Mouse (Mus musculus) liver, embryonic 13.5 days (tissue): ENCODE measurements around the gene Gpatch3. TPM values are rescaled to one million over a fixed set of nuclear protein-coding genes. Genes with fewer than 3 reads are reported as not detected.
A peak's percentile ranks its signal among the peaks of the same experiment; 100 is the strongest.

Experiments
- ATAC-seq: fragments of 200-750 bp; cut with Nextera tagmentation; 2 replicates; pipeline ENCODE4 v1.8.0; 2017; ENCODE audit warnings: low read depth, mild to moderate bottlenecking, moderate number of reproducible peaks, moderate library complexity
- DNase-seq: peaks from one replicate; pipeline ENCODE4 v3.0.0; 2022
- H3K27ac ChIP-seq: fragments of 300-500 bp; sonication (generic); 2 replicates; pipeline ENCODE4 v1.5.1; 2015; ENCODE audit warnings: moderate library complexity, mild to moderate bottlenecking, inconsistent platforms
- H3K27me3 ChIP-seq: fragments of 300-500 bp; sonication (generic); 2 replicates; pipeline ENCODE4 v1.6.1; 2015; ENCODE audit warnings: mild to moderate bottlenecking, inconsistent platforms
- H3K36me3 ChIP-seq: fragments of 300-500 bp; sonication (generic); 2 replicates; pipeline ENCODE4 v1.6.1; 2015; ENCODE audit warnings: mild to moderate bottlenecking, inconsistent platforms
- H3K4me1 ChIP-seq: fragments of 300-500 bp; sonication (generic); replicated peaks from 2 replicates; pipeline ENCODE4 v1.6.1; 2015; ENCODE audit warnings: inconsistent platforms
- H3K4me2 ChIP-seq: fragments of 300-500 bp; sonication (generic); 2 replicates; pipeline ENCODE4 v1.6.1; 2015; ENCODE audit warnings: inconsistent platforms, mild to moderate bottlenecking, moderate library complexity
- H3K4me3 ChIP-seq: fragments of 300-500 bp; sonication (generic); replicated peaks from 2 replicates; pipeline ENCODE4 v1.5.1; 2015; ENCODE audit warnings: mild to moderate bottlenecking, inconsistent platforms
- H3K9ac ChIP-seq: fragments of 300-500 bp; sonication (generic); 2 replicates; pipeline ENCODE4 v1.6.1; 2015; ENCODE audit warnings: mild to moderate bottlenecking, inconsistent platforms
- H3K9me3 ChIP-seq: fragments of 300-500 bp; sonication (generic); replicated peaks from 2 replicates; pipeline ENCODE4 v1.6.1; 2016; ENCODE audit warnings: inconsistent platforms
- WGBS: fragments of 180-500 bp; shearing (Covaris S2); methylation state at CpG from one replicate; pipeline ENCODE4 v1.1.7; 2015; ENCODE audit not compliant: insufficient replicate concordance; 5-methylcytosine and 5-hydroxymethylcytosine counted together
- polyA plus RNA-seq: library from polyadenylated mRNA; unstranded; fragments of >200 nt; fragmentation: Nextera tagmentation; extraction: Ambion mirVana; gene quantifications from 2 replicates; pipeline ENCODE4 v1.2.1, GENCODE M21; 2015

Gene Gpatch3
- polyA plus RNA-seq, 1 experiment from 2014 or later: 4.3 TPM

DNA sequence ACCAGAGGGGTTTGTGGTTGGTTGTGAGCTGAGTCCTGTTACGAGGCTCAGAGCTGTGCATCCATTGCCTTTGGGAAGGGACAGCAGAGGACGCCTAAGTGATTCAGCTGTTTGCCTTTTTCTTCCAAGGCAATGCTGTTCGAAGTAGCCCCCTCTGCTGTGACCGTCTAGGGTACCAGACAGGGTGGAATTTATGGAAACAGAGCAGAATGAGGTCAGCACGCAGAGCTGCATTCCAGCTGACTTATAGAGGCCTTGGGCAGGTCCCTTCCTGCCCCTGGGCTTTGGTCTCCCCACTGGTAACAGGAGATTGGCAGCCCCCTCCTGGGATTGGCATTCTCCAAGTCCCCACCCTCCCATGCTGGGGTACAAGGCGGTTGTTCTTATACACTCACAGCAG is 30.3 kb downstream of the Gpatch3 start:
- no peak overlapping the region for H3K4me2 ChIP-seq
- H3K9me3 ChIP-seq: no peaks in the 10 kb centered on the region
- ATAC-seq (no peak), DNase-seq (no peak)
- H3K9ac ChIP-seq: no peak overlapping the region
- 73% methylated on average over 6 of the region's 6 CpGs for WGBS
- peaks cover 35% of the 10 kb centered on the region for H3K27me3 ChIP-seq
- H3K4me1 ChIP-seq: peaks cover 20% of the 10 kb centered on the region
- no peak overlapping the region for H3K27ac ChIP-seq
- peaks cover 8% of the 10 kb centered on the region for H3K36me3 ChIP-seq
- H3K4me3 ChIP-seq: no peak overlapping the region

DNA sequence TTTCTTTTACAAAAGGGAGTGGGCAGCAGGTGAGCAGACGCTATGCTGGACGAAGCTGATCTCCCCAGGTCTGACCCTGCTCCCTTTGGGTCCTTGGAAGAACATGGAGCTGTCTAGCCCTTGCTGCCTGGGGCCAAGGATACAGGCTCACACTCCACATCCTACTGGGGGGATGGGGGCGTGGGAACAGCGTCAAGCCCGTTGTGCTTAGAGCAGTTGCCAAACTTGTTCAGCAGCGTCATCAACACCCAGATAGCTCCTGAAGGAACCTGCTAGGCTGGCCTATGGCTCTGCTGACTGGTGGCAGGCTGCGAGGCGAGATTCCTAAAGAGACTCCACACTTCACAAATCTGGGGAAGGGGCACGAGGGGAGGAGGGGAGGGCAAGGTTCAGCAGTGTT is 30.8 kb downstream of the Gpatch3 start:
- no peak overlapping the region for H3K4me2 ChIP-seq
- no peak for ATAC-seq
- no peak overlapping the region for H3K27ac ChIP-seq

DNA sequence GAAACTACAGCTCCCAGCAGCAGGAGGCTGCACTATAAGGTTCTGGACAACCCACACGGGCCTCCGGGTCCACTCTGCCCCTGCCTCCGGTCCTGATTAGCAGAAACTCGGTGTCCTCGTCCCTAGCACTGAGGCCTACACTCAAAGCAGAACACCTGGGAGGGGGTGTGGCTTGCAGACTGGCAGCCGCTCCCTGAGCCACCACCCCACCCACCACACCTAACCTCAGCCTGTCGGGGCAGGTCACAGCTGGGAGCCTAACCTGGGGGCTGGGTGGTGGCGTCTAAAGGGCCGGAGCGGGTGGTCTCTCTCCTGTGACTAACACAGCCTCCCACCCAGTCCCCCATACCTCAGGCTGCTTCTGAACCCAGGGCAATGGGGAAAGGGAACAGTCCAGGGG is 32.7 kb downstream of the Gpatch3 start:
- H3K4me3 ChIP-seq: no peak overlapping the region
- peaks cover 15% of the 10 kb centered on the region for H3K36me3 ChIP-seq

More for the DNA sequence above, 30.8 kb downstream of the Gpatch3 start:
- no peaks in the 10 kb centered on the region for H3K9me3 ChIP-seq
- peaks cover 30% of the 10 kb centered on the region for H3K27me3 ChIP-seq
- WGBS: 72% methylated on average over 9 of the region's 9 CpGs
- peaks cover 8% of the 10 kb centered on the region for H3K36me3 ChIP-seq
- H3K4me3 ChIP-seq: no peak overlapping the region
- DNase-seq: no peak
- no peak overlapping the region for H3K9ac ChIP-seq
- peaks cover 20% of the 10 kb centered on the region for H3K4me1 ChIP-seq

DNA sequence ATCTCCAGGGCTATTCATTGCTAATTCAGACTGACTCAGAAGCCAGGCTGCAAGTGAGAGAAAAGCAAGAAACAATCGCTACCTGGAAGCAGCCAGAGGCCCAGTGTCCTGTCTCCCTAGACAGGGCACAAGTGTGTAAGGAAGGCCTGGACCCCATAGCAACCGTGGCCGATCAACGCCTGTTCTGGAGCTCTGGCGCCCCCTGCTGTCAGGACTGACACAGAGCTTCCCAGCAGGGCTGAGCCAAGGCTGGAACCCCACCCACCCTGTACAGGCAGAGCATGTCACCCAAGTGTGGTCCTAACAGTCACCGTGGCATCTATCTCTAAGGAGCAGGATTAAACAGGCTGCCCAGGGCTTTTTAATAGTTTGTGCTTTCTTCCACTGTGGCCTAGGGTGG is 35.2 kb downstream of the Gpatch3 start:
- peaks cover 20% of the 10 kb centered on the region for H3K36me3 ChIP-seq
- ATAC-seq: peak; percentile 61
- H3K4me3 ChIP-seq: no peak overlapping the region
- no peak overlapping the region for H3K27ac ChIP-seq
- H3K27me3 ChIP-seq: no peaks in the 10 kb centered on the region
- DNase-seq: peak; percentile 61
- H3K4me2 ChIP-seq: no peak overlapping the region
- H3K9ac ChIP-seq: no peak overlapping the region
- 0 out of 2 replicates have a peak, but pooled peaks cover 4% of the 10 kb centered on the region for H3K9me3 ChIP-seq
- 9% methylated on average over 6 of the region's 6 CpGs for WGBS
- peaks cover 21% of the 10 kb centered on the region for H3K4me1 ChIP-seq

More for the DNA sequence above, 32.7 kb downstream of the Gpatch3 start:
- no peak for ATAC-seq
- H3K27me3 ChIP-seq: peaks cover 10% of the 10 kb centered on the region
- no peak overlapping the region for H3K4me2 ChIP-seq
- no peak for DNase-seq
- peaks cover 22% of the 10 kb centered on the region for H3K4me1 ChIP-seq
- no peak overlapping the region for H3K27ac ChIP-seq
- 68% methylated on average over 10 of the region's 10 CpGs for WGBS
- no peak overlapping the region for H3K9ac ChIP-seq
- H3K9me3 ChIP-seq: 0 out of 2 replicates have a peak, but pooled peaks cover 4% of the 10 kb centered on the region

DNA sequence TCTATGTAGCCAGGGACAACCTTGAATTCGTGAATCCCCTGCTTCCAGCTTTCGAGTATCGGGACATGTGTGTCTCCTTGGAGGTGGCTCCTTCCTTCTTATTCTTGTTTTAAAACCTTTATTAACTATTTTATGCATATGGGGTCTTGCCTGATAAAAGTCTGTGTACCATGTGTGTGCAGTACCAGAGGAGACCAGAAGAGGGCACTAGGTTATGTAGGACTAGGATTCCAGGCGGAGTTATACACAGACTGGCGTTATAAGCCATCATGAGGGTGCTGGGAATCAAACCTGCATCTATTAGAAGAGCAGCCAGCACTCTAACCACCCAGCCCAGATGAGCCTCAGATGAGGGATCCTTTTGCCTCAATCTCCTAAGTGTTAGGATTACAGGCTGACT is 37.3 kb downstream of the Gpatch3 start:
- Histone ChIP-seq H3K4me2 (no peak overlapping the region), H3K27me3 (no peaks in the 10 kb centered on the region), H3K9me3 (0 out of 2 replicates have a peak, but pooled peaks cover 4% of the 10 kb centered on the region), H3K36me3 (peaks cover 20% of the 10 kb centered on the region), H3K9ac (no peak overlapping the region), H3K4me1 (peaks cover 27% of the 10 kb centered on the region), H3K27ac (no peak overlapping the region), H3K4me3 (no peak overlapping the region)
- WGBS: 84% methylated on average over 5 of the region's 5 CpGs
- DNase-seq (no peak), ATAC-seq (no peak)

DNA sequence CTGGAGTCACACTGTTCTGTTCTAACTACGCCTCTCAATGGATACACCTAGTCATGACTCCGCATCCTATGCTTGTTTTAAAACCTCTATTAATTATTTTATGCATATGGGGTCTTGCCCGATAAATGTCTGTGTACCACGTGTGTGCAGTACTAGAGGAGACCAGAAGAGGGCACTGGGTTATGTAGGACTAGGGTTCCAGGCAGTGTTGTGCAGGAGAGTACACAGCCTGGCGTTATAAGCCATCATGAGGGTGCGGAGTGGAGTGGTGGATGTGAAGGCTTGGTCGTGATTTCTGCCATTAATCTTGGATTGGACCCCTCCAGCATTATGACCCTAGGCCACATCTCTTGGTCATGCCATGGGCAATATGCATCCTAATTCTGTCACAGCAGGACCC is 37.9 kb downstream of the Gpatch3 start:
- DNase-seq (no peak), ATAC-seq (no peak)
- H3K9ac ChIP-seq: no peak overlapping the region
- H3K4me2 ChIP-seq: no peak overlapping the region
- peaks cover 30% of the 10 kb centered on the region for H3K4me1 ChIP-seq
- no peaks in the 10 kb centered on the region for H3K27me3 ChIP-seq
- H3K4me3 ChIP-seq: no peak overlapping the region
- no peak overlapping the region for H3K27ac ChIP-seq
- WGBS: 86% methylated on average over 7 of the region's 7 CpGs
- 0 out of 2 replicates have a peak, but pooled peaks cover 4% of the 10 kb centered on the region for H3K9me3 ChIP-seq
- peaks cover 20% of the 10 kb centered on the region for H3K36me3 ChIP-seq

DNA sequence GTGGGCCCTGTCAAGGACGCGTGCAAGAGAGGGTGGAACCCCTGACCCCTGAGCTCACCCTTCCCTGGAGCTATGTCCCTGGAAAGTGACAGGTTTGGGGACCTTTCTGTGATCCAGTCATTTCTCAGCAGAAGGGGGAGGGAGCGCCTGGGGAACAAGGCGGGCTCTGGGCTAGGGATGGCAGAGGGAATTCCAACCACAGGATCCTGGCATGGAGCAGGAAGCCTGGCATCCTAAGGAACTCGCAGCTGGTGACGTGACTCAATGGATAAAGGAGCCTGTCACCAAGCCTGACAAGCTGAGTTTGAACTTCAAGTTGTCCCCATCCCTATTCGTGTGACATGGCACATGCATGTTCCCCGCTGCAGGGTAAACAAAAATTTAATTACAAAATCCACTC is 38.5 kb downstream of the Gpatch3 start:
- WGBS: 83% methylated on average over 8 of the region's 8 CpGs
- DNase-seq: no peak
- no peak overlapping the region for H3K27ac ChIP-seq

DNA sequence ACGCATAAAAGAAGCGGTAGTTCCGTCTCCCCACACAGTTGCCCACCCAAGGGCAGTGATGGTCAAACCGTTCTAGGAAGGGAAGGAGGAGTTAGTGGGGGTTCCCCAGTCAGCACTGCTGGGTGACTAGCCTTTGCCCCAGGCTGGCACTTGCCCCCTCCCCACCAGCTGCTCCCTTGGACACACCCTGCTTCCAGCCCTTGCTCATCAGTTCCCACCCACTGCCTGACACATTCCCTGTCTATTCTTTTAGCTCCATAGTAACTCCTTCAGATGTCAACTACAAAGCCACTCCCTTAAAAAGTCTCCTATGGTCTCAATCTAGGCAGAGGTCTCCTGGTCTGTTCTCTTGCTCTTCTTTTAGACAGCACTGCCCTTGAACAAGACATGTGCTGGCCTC is 39.3 kb downstream of the Gpatch3 start:
- no peaks in the 10 kb centered on the region for H3K27me3 ChIP-seq
- H3K9me3 ChIP-seq: 0 out of 2 replicates have a peak, but pooled peaks cover 4% of the 10 kb centered on the region
- DNase-seq: no peak
- no peak overlapping the region for H3K27ac ChIP-seq
- WGBS: 74% methylated on average over 4 of the region's 4 CpGs
- no peak overlapping the region for H3K4me2 ChIP-seq
- no peak overlapping the region for H3K4me3 ChIP-seq
- peaks cover 14% of the 10 kb centered on the region for H3K36me3 ChIP-seq
- no peak overlapping the region for H3K9ac ChIP-seq
- ATAC-seq: no peak
- peaks cover 30% of the 10 kb centered on the region for H3K4me1 ChIP-seq

More for the DNA sequence above, 38.5 kb downstream of the Gpatch3 start:
- H3K4me2 ChIP-seq: no peak overlapping the region
- peaks cover 30% of the 10 kb centered on the region for H3K4me1 ChIP-seq
- H3K9ac ChIP-seq: no peak overlapping the region
- H3K9me3 ChIP-seq: 0 out of 2 replicates have a peak, but pooled peaks cover 4% of the 10 kb centered on the region
- no peaks in the 10 kb centered on the region for H3K27me3 ChIP-seq
- H3K36me3 ChIP-seq: peaks cover 19% of the 10 kb centered on the region
- no peak overlapping the region for H3K4me3 ChIP-seq
- ATAC-seq: no peak

DNA sequence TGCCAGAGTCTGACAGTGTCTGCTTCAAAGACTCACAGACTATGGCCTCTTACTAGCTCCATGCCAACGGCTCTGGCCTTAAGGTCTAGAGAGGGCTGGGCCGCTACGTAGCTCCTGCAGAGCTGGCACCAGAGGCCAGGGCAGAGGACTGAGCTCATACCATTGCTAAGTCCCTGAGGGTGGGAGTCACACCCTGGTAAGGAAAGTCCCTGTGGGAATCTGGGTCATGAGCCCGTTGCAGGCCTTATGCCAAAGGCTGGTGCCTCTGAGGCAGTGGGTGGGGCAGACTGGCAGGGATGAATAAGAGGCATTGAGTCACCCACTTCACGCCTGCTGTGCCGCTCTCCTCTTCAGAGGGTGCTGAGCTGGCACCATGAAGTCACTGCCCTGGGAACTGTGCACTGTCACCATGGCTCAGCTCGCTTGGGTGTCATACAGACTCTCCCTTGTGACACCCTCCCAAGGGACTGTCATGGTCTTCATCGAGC is 39.8 kb downstream of the Gpatch3 start:
- Histone ChIP-seq H3K4me3 (no peak overlapping the region), H3K4me2 (no peak overlapping the region), H3K36me3 (peaks cover 14% of the 10 kb centered on the region), H3K9ac (no peak overlapping the region), H3K4me1 (peaks cover 30% of the 10 kb centered on the region), H3K27ac (no peak overlapping the region), H3K27me3 (no peaks in the 10 kb centered on the region), H3K9me3 (0 out of 2 replicates have a peak, but pooled peaks cover 4% of the 10 kb centered on the region)
- 79% methylated on average over 8 of the region's 8 CpGs for WGBS
- no peak for DNase-seq
- ATAC-seq: no peak

DNA sequence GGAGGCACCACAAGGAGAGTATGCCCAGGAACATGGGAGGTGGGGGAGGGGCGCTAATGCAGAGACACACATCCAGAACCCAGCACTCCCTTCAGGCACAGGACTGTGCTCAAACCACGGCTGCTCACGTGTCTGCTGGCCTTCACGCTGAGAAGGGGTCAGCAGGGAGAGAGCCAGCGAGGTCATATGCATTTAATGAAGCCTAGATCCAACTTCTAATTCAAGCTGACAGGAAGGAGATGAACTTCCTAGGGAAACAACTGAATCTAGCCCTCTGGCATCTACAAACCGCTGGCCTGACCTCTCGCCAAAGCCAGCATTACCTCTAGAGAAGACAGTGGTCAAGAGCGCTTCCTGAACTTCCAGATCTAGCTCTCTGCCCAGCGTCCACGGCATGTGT is 40.9 kb downstream of the Gpatch3 start:
- Histone ChIP-seq H3K4me2 (no peak overlapping the region), H3K27me3 (no peaks in the 10 kb centered on the region), H3K4me3 (no peak overlapping the region), H3K9me3 (0 out of 2 replicates have a peak, but pooled peaks cover 4% of the 10 kb centered on the region), H3K36me3 (peaks cover 14% of the 10 kb centered on the region), H3K27ac (no peak overlapping the region), H3K9ac (no peak overlapping the region), H3K4me1 (peaks cover 31% of the 10 kb centered on the region)
- ATAC-seq: no peak
- no peak for DNase-seq
- 57% methylated on average over 10 of the region's 10 CpGs for WGBS

DNA sequence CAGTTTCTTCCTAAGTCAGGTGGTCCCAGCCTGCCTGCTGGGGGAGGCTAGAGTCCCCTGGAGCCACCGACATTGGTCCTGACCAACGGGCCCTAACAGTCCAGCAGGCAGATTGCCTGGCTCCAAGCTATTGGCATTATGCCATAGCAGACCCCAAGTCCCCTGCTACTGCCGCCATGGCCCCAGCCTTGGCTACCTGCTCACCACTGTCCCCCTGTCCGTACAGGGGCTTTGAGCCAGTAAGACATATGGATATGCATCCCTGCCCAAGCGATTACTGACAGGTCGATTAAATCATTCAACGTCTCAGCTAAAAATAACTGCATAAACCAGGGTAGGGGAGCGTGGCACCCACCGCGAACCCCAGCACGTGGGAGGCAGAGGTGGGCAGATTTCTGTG is 43.4 kb downstream of the Gpatch3 start:
- H3K9me3 ChIP-seq: no peaks in the 10 kb centered on the region
- DNase-seq (no peak), ATAC-seq (no peak)
- 89% methylated on average over 11 of the region's 11 CpGs for WGBS
- H3K9ac ChIP-seq: no peak overlapping the region
- peaks cover 30% of the 10 kb centered on the region for H3K4me1 ChIP-seq
- no peaks in the 10 kb centered on the region for H3K27me3 ChIP-seq
- no peak overlapping the region for H3K4me3 ChIP-seq
- H3K36me3 ChIP-seq: peaks cover under 1% of the 10 kb centered on the region; the same call in 1 of the 2 replicates
- no peak overlapping the region for H3K4me2 ChIP-seq
- H3K27ac ChIP-seq: no peak overlapping the region

DNA sequence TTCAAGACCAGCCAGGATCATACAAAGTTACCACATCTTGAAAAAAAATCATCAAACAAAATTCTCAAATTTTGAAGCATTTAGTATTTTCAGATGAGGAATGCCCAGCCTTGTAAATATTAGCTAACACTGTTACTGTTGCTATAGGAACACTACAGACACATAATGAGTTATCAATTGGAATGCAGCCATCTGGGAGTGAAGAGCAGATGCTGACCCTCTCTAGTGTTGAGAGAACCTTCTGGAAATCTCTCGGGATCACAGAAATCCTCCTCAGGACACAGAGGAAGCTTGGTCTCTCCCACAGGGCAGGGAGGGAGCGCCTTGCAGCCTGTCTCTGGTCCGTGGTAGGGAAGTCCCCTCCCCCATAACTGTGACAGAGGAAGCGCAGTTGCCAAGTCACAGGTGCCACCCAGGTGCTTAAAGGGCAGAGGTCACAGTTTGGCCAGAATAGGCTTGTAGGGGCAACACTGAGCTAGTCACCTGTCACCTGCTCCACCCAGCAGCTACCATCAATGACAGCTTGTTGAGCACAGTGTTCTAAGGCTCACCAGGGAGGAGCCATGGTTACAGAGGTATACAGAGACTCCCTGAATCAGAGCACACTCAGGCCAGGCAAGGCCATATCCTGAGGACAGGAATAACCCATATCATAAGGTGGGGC is 45.1 kb downstream of the Gpatch3 start:
- no peak overlapping the region for H3K4me3 ChIP-seq
- 61% methylated on average over 4 of the region's 4 CpGs for WGBS
- H3K27ac ChIP-seq: no peak overlapping the region
- DNase-seq (no peak), ATAC-seq (peak; percentile 9; the same call in 1 of the 2 replicates)
- H3K4me1 ChIP-seq: peaks cover 40% of the 10 kb centered on the region
- no peaks in the 10 kb centered on the region for H3K27me3 ChIP-seq
- peaks cover 4% of the 10 kb centered on the region; the same call in 1 of the 2 replicates for H3K36me3 ChIP-seq
- H3K9me3 ChIP-seq: no peaks in the 10 kb centered on the region
- no peak overlapping the region for H3K4me2 ChIP-seq
- no peak overlapping the region for H3K9ac ChIP-seq
